Mouse (Mus musculus) hindbrain, embryonic 11.5 days (tissue): ENCODE results near the gene Gpr65. TPM values are rescaled to one million over a fixed set of nuclear protein-coding genes. Genes with fewer than 3 reads are reported as not detected.
"Not testable (repeated sequence)": the region's sequence is repeated elsewhere in the genome, so short reads cannot be mapped to it uniquely, and the experiment has no call there.

Experiments used
- ATAC-seq: fragments of 200-750 bp; cut with Nextera tagmentation; 2 replicates; pipeline ENCODE4 v1.8.0; 2017; ENCODE audit warnings: mild to moderate bottlenecking, moderate TSS enrichment, moderate library complexity; ENCODE audit not compliant: low FRiP score
- DNase-seq: peaks from one replicate; pipeline ENCODE4 v3.0.0-alpha.2; 2015; ENCODE audit warnings: low spot score
- H3K27ac ChIP-seq: fragments of 300-500 bp; sonication (generic); 2 replicates; pipeline ENCODE4 v1.5.1; 2014; ENCODE audit warnings: mild to moderate bottlenecking, low read depth, low read length
- H3K27me3 ChIP-seq: fragments of 300-500 bp; sonication (generic); 2 replicates; pipeline ENCODE4 v1.6.1; 2014; ENCODE audit warnings: mild to moderate bottlenecking, low read length, moderate library complexity, mixed read lengths; ENCODE audit not compliant: control insufficient read depth, insufficient read depth
- H3K36me3 ChIP-seq: fragments of 300-500 bp; sonication (generic); 2 replicates; pipeline ENCODE4 v1.6.1; 2014; ENCODE audit warnings: mild to moderate bottlenecking, low read length, moderate library complexity, mixed read lengths; ENCODE audit not compliant: control insufficient read depth, insufficient read depth
- H3K4me1 ChIP-seq: fragments of 300-500 bp; sonication (generic); replicated peaks from 2 replicates; pipeline ENCODE4 v1.6.1; 2014; ENCODE audit warnings: low read length, mixed read lengths; ENCODE audit not compliant: control insufficient read depth, insufficient read depth
- H3K4me2 ChIP-seq: fragments of 300-500 bp; sonication (generic); replicated peaks from 2 replicates; pipeline ENCODE4 v1.6.1; 2014; ENCODE audit warnings: mild to moderate bottlenecking, low read depth, low read length
- H3K4me3 ChIP-seq: fragments of 300-500 bp; sonication (generic); 2 replicates; pipeline ENCODE4 v1.5.1; 2014; ENCODE audit warnings: low read depth, low read length
- H3K9ac ChIP-seq: fragments of 300-500 bp; sonication (generic); 2 replicates; pipeline ENCODE4 v1.6.1; 2014; ENCODE audit warnings: low read depth, low read length
- H3K9me3 ChIP-seq: fragments of 300-500 bp; sonication (generic); 2 replicates; pipeline ENCODE4 v1.6.1; 2016; ENCODE audit warnings: low read length; ENCODE audit not compliant: control insufficient read depth
- WGBS: fragments of 180-500 bp; shearing (Covaris S2); extraction: QIAGEN DNeasy Blood & Tissue Kit; methylation state at CpG from one replicate; pipeline ENCODE4 v1.1.7; 2014; 5-methylcytosine and 5-hydroxymethylcytosine counted together
- polyA plus RNA-seq: library from polyadenylated mRNA; unstranded; fragments of >200 nt; fragmentation: Nextera tagmentation; extraction: Ambion mirVana; gene quantifications from 2 replicates; pipeline ENCODE4 v1.2.1, GENCODE M21; 2014

Gene Gpr65
- polyA plus RNA-seq, 1 experiment from 2014 or later: 1.5 TPM

GRCm38 (mm10) chr12:98301980-98302379 is 33.5 kb downstream of the Gpr65 start:
- H3K27ac ChIP-seq: no peak overlapping the region
- 89% methylated on average over 5 of the region's 5 CpGs for WGBS

GRCm38 (mm10) chr12:98303013-98303412 is 34.6 kb downstream of the Gpr65 start:
- 73% methylated on average over 1 of the region's 1 CpGs for WGBS

More at GRCm38 (mm10) chr12:98301980-98302379, 33.5 kb downstream of the Gpr65 start:
- no peak overlapping the region for H3K4me3 ChIP-seq
- ATAC-seq (no peak), DNase-seq (no peak)
- no peaks in the 10 kb centered on the region for H3K9me3 ChIP-seq
- no peaks in the 10 kb centered on the region for H3K36me3 ChIP-seq
- 0 out of 2 replicates have a peak, but pooled peaks cover 2% of the 10 kb centered on the region for H3K4me1 ChIP-seq
- H3K27me3 ChIP-seq: no peaks in the 10 kb centered on the region
- H3K4me2 ChIP-seq: no peak overlapping the region
- no peak overlapping the region for H3K9ac ChIP-seq

GRCm38 (mm10) chr12:98307179-98307915 is 38.9 kb downstream of the Gpr65 start:
- ATAC-seq: no peak
- H3K4me2 ChIP-seq: no peak overlapping the region
- no peak overlapping the region for H3K27ac ChIP-seq
- H3K9ac ChIP-seq: no peak overlapping the region
- H3K4me3 ChIP-seq: no peak overlapping the region
- no peaks in the 10 kb centered on the region for H3K27me3 ChIP-seq
- 0 out of 2 replicates have a peak, but pooled peaks cover 2% of the 10 kb centered on the region for H3K4me1 ChIP-seq
- H3K36me3 ChIP-seq: no peaks in the 10 kb centered on the region
- DNase-seq: no peak
- no peaks in the 10 kb centered on the region for H3K9me3 ChIP-seq
- 84% methylated on average over 7 of the region's 7 CpGs for WGBS

More at GRCm38 (mm10) chr12:98303013-98303412, 34.6 kb downstream of the Gpr65 start:
- Histone ChIP-seq H3K27me3 (no peaks in the 10 kb centered on the region), H3K4me2 (no peak overlapping the region), H3K4me1 (0 out of 2 replicates have a peak, but pooled peaks cover 2% of the 10 kb centered on the region), H3K9ac (no peak overlapping the region), H3K9me3 (no peaks in the 10 kb centered on the region), H3K36me3 (no peaks in the 10 kb centered on the region), H3K27ac (no peak overlapping the region), H3K4me3 (no peak overlapping the region)
- no peak for ATAC-seq
- no peak for DNase-seq

DNA sequence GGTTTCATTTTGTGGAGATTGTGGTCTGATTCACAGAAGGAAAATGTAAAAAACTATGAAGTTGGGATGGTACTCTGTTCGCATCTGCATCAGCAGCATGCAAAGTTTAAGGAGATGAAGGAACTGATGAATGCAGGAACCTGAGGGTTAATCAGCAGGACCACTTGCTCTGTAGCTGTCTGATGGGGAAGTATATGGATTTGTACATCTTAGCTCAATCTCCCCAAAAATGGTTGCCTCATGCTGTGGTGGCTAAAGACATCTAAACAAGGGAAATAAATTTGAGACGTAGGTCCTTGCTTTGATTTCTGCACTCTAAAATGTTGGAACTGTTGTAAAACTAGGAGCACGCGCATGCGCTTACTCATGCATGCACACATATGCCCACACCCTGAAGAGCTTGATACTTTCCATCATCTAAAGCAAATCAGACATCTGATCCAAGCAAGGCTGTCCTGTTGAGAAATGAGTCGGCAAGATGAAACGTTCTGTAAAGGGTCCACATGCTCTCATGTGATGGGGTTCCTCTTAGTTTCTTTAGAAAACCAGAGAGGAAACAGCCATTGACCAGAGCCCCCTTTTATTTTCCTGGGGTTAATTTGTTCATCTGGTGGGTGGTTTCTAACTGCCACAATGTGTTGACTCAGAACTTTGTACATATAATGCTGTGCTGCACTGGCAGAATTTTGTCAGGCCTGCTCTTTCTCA is 43.1 kb downstream of the Gpr65 start:
- DNase-seq: no peak
- Histone ChIP-seq H3K4me2 (no peak overlapping the region), H3K27me3 (no peaks in the 10 kb centered on the region), H3K9ac (no peak overlapping the region), H3K27ac (no peak overlapping the region), H3K4me1 (no peaks in the 10 kb centered on the region), H3K36me3 (no peaks in the 10 kb centered on the region), H3K4me3 (no peak overlapping the region), H3K9me3 (no peaks in the 10 kb centered on the region)
- no peak for ATAC-seq
- 88% methylated on average over 7 of the region's 7 CpGs for WGBS

DNA sequence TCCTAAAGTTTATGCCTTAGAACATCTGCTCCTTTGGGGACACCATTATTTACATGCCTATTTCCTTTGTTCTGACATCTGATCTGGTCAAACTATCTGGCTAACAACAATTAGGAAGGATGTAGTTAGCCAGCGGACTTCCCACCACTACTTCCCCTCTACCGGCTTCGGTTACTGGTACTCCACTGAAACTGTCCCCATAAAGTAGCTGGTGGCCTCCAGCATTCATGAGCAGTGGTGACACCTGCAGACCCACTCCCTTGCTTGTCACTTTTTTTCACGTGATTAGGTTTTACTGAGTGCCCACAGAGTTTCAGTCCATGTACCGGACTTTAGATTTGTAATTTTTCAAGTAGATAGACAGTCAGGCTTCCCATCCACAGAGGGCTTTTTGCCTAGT is 47.5 kb downstream of the Gpr65 start:
- Histone ChIP-seq H3K9ac (no peak overlapping the region), H3K27ac (no peak overlapping the region), H3K4me2 (no peak overlapping the region), H3K27me3 (no peaks in the 10 kb centered on the region), H3K4me3 (no peak overlapping the region), H3K4me1 (no peaks in the 10 kb centered on the region), H3K9me3 (no peaks in the 10 kb centered on the region), H3K36me3 (no peaks in the 10 kb centered on the region)
- DNase-seq: no peak
- WGBS: 86% methylated on average over 5 of the region's 5 CpGs
- no peak for ATAC-seq

DNA sequence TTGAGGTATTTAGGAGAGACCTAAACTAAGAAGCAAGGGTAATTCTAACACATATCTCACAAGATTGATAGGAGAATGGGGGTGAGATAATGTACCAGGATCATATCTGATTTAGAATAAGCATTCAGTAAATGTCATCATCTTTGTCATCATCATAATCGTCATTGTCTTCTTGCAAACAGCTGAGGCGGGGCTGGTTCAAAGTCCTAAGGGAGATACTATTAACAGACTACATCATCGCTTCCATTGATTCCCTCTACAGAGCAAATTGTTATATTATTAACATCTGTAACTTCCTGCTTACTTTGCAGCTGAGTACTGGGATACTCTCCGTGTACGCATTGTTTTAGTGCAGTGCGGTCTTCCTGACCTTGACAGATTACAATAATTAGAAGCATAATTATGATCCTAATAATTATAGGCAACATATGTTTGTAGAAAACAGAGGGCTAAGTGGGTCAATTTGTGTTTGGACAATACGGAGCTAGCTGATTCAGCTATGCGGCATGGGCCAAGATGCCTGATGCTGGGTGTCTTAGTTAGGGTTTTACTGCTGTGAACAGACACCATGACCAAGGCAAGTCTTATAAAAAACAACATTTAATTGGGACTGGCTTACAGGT is 49.4 kb downstream of the Gpr65 start:
- H3K9ac ChIP-seq: no peak overlapping the region
- H3K27ac ChIP-seq: no peak overlapping the region
- no peaks in the 10 kb centered on the region for H3K4me1 ChIP-seq
- H3K36me3 ChIP-seq: no peaks in the 10 kb centered on the region
- no peak overlapping the region for H3K4me2 ChIP-seq
- H3K9me3 ChIP-seq: no peaks in the 10 kb centered on the region
- WGBS: 93% methylated on average over 8 of the region's 8 CpGs
- DNase-seq: no peak
- no peaks in the 10 kb centered on the region for H3K27me3 ChIP-seq
- ATAC-seq: no peak
- H3K4me3 ChIP-seq: no peak overlapping the region

DNA sequence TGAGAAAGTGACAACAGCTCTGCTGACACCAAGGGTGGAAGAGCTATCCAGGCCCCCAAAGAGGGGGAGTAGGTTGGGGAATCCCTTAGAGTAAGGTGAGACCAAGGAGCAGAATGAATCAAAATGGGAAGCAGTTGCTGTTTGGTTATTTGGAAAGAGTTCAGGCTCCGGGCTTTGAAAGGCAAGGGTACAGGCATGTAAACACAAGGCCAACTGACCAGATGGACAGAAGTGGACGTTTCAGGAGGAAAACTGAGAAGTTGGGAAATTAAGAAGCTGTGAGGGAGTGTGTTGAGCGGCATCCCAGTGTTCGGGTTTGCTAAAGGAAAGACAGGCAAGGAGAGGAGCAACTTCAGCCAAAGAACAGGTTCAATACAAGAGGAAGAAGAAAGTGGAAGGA is 54.0 kb downstream of the Gpr65 start:
- ATAC-seq: no peak
- WGBS: 80% methylated on average over 4 of the region's 4 CpGs

GRCm38 (mm10) chr12:98324170-98324569 is 55.7 kb downstream of the Gpr65 start:
- not testable (repeated sequence) for H3K27me3 ChIP-seq, H3K27ac ChIP-seq, H3K36me3 ChIP-seq, H3K4me3 ChIP-seq, H3K4me1 ChIP-seq, H3K9ac ChIP-seq, H3K4me2 ChIP-seq, H3K9me3 ChIP-seq, ATAC-seq
- peak; percentile 67 for DNase-seq
- WGBS: no CpG with 5 or more reads among the region's 1 CpGs

More for the DNA sequence above, 54.0 kb downstream of the Gpr65 start:
- H3K27me3 ChIP-seq: no peaks in the 10 kb centered on the region
- H3K4me2 ChIP-seq: no peak overlapping the region
- no peak overlapping the region for H3K27ac ChIP-seq
- no peak for DNase-seq
- H3K9ac ChIP-seq: no peak overlapping the region
- H3K4me3 ChIP-seq: no peak overlapping the region
- H3K4me1 ChIP-seq: no peaks in the 10 kb centered on the region
- no peaks in the 10 kb centered on the region for H3K36me3 ChIP-seq
- H3K9me3 ChIP-seq: no peaks in the 10 kb centered on the region
